Mouse (Mus musculus) spleen, postnatal 36 days (tissue): ENCODE results near the gene Fdx1l.

Experiments
- DNase-seq, 2 experiments: peaks; one replicate each; pipeline ENCODE4 v3.0.0; 2022; ENCODE audit warnings: low spot score in 2 of 2, mixed read lengths in 1 of 2

Fdx1l gene

DNA sequence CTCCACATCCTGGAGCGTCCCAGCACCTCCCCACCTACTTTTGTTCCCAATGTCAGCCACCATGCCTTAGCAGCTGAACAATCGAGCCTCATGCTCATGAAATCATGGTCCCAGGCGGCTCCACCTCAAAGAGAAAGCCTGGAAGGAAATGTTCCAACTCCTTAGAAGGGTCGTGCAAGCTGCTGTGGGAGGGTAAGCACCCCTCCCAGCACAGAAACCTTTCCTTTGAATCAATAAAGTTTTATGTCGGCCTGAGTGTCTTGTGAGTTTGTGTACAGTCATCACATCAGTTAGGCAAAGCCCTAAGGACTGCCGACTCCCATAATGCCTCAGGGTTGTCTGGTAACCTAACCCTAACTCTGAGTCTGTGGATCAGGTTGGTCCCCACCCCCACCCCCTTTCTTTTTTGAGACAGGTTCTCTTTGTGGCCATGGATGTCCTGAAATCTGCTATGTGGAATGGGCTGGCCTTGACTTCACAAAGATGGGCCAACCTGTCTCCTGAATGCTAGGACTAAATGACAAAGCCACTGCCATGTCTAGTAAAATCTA, 44.8 kb downstream of the Fdx1l start:
- no peak for DNase-seq

- no peak for DNase-seq
Measured at GRCm38 (mm10) chr9:21027774-21028290, 45.6 kb downstream of the Fdx1l start.

GRCm38 (mm10) chr9:21026849-21027248, 46.6 kb downstream of the Fdx1l start:
- no peak for DNase-seq

GRCm38 (mm10) chr9:21025258-21025810, 48.1 kb downstream of the Fdx1l start:
- DNase-seq, result no peak

DNA sequence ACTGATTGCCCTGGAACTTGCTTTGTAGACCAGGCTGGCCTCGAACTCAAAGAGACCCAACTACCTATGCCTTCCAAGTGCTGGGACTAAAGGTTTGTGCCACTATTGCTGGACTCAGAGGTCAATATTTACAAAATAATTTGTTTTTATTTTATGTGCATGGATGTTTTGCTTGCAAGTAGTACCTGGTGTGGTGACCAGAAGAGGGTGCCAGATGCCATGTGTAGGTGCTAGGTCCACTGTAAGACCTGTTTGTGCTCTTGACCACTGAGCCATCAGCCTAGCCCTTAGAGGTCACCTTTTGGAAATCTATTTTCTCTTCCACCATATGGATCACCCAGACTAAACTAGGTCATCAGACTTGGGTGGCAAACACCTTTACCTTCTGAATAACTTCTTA, 50.7 kb downstream of the Fdx1l start:
- DNase-seq, result no peak

GRCm38 (mm10) chr9:21022288-21022687, 51.1 kb downstream of the Fdx1l start:
- no peak for DNase-seq

GRCm38 (mm10) chr9:21021363-21021762, 52.1 kb downstream of the Fdx1l start:
- DNase-seq, result no peak

DNA sequence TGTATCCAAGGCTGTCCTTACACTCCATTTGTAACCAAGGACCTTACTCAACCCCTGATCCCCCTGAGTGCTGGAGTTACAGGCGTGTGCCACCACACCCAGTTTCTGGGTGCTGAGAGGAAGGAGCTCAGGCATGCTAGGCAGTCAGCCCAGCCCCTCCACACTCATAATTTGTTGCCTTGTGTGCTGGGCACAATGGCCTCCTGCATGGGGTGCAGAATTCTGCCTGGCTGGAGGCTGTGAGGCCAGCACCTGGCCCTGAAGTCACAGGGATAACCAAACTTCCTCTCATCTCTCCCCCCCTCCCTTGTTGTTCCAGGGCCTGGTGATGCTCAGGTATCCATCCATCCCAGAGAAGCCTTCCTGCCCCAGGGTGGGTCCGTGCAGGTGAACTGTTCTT, 54.8 kb downstream of the Fdx1l start:
- no peak for DNase-seq
